Mouse (Mus musculus): Measurements from ENCODE around the gene Adipoq.
"Not testable (repeated sequence)": the region's sequence is repeated elsewhere in the genome, so short reads cannot be mapped to it uniquely, and the experiment has no call there.

Gene Adipoq

DNA sequence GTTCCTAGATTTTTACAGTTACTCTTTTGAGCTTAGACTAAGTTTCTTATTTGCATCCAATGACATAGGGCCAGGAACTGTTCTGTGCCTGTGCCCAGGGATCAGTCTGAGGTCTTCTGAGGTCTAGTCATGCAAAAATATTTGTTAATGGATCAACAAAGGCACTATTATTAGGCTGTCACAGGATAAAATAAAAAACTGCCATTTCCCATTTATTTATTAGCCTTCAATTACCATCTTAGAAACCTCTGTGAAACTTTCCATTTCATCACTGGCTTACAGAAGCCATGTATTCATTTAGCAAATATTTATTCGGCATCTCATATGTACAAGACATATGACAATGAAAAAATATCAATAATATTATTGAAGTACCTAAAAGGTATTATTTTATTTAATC is 20.3 kb downstream of the Adipoq start:
- DNase-seq, result no peak

DNA sequence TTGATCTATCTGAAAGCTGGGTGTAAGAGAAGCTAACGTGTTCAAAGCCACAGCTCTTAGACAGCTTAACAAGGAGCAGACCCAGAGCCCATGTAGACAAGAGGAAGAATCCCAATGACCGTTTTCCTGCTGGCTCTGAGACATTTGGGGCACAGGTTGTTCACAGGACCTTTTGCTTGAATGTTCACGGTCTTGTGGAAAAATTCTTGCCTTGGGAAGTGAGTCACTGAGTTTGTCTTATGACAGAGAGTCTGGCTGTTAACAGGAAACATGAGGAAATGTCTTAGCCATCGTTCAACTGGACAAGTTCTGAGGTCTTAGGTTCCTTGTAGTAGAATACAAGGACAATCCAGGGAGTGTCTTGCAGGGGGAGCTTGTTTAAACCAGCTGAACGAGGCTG is 20.7 kb downstream of the Adipoq start:
- DNase-seq, result no peak

DNA sequence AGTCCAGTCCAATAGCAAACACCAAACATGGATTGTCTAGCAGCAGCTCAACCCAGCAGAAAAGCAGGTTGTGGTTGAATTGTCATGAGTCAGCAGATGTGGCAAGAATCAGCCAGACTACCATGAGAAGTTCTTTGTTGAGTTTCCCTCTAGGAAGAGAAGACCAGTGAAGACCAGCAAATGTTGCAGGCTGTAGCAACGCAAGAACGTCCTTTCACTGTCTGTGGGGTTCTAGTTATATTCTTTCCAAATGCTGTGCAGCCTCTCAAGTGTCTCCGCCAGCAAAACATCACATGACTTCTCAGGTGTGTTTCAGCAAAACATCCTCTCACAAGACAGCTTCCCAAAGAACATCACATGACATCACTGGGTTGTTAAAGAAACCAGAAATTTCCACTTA is 24.5 kb downstream of the Adipoq start:
- no peak for DNase-seq

DNA sequence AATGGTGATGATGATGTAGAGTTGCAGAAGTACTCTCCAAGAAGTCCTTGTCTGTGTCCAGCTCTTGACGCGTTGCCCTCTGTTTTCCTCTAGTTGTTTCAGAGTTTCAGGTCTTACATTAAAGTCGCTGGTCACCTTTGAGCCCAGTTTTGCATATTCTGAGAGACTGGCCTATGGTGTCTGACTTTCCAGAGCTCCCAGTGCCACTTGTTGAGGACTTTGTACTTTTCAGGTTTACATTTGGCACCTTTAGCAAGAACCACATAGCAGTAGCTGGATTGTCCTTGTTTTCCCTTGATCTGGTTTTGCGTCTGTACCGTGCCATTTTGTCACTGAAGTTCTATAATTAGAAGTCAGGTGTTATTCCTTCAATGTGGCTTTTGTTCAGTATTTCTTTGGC is 27.6 kb downstream of the Adipoq start:
- no peak for DNase-seq

DNA sequence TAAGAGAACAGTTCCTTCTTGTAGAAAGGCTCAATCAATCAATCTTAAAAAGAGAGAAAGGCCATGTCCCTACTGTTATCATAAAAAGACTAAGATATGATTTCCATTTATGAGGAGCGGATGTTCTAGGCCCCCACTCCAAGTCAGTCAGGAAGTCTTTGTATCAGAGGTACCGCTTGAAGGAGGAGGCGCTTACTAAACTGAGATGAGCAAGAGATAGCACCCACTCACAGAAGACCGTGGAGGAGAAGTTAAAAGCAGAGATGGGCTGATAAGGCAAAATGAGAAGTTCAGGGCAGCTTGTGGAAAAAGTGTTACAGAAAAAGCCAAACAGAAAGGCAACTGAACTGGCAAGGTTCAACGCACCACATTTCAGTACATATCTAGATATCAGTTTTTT is 28.5 kb downstream of the Adipoq start:
- no peak for DNase-seq

DNA sequence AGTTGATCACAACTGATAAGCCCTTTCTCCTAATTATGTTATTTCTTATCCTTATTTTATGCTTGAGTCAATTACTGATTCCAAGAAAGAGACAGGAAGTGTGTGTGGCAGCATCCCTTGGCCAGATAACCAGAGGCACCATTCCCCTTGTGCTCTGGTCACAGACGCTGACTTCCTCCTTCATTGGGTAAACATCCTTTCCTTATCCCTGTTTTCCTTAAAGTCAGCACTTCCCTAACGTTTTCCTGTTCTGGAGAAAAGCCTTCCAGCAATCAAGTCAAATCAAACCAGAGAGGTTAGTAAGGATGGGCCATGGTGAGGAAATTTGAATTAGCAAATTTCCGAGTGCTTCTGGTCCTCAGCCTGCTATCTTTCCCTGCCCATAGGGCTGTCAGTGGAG is 29.6 kb downstream of the Adipoq start:
- DNase-seq, result no peak

DNA sequence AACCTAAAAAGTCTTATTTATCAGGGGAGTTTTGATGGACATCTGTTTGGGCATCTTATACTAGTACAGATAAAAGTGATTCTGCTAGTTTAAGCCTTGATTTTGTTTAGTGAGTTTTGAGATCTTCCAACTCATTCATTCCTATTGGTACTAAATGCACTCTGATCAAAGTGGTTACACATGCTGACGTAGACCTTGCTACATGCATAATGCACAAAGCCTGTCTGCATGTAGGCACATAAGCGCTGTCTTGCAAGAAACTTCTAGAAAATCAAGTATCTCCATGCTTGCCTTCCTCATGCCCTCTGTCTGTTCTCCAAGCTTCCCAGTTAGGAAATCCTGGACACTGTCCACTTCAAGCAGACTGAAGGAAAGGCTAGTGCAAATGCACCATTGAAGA is 31.5 kb downstream of the Adipoq start:
- DNase-seq, result no peak

DNA sequence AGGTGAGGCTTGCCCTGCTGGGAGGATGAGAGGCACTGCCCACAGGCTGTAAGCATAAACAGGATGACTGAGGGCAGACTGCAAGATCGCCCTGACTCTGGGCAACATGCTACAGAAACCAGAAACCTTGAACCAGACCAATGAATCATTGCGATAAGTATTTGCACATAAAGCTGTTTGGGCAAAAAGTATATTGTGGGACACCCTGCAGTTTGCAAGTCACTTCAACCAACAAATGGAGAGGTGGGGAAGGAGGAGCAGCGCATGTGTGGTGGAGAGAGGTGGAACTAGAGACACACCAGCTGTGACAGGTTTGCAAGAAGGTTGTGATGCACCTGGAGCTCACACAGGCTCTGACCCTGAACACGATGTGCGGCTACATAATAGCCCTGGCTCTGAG is 32.5 kb downstream of the Adipoq start:
- DNase-seq, result no peak

DNA sequence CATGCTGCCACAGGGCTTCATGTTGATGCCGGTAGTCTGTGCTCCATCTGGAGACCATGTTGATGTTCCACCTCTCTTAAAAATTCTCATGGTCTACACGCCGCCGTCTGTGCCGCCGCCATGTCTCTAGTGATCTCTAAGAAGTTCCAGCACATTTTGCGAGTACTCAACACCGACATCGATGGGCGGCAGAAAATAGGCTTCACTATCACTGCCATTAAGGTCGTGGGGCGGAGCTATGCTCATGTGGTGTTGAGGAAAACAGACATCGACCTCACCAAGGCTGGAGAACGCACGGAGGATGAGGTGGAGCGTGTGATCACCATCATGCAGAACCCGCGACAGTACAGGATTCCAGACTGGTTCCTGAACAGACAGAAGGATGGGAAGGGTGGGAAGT is 33.1 kb downstream of the Adipoq start:
- not testable (repeated sequence) for DNase-seq

DNA sequence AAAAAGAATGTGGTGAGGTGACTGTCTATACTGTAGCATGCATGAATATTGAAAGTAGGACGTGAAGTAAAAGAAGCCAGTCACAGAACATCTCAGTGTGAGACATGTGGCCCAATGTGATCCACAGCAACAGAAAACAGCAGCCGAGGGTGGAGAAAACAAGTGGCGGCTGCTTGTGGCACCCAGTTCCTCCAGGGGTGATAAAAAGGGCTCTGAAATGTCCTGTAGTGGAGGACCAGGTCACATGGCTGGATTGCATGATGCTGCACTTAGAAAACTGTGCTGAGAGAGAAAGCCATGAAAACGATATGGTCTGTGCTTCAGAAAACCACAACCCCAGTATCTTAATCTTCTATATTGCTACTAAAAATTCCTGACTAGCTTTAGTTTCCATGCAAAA is 34.7 kb downstream of the Adipoq start:
- DNase-seq, result no peak

DNA sequence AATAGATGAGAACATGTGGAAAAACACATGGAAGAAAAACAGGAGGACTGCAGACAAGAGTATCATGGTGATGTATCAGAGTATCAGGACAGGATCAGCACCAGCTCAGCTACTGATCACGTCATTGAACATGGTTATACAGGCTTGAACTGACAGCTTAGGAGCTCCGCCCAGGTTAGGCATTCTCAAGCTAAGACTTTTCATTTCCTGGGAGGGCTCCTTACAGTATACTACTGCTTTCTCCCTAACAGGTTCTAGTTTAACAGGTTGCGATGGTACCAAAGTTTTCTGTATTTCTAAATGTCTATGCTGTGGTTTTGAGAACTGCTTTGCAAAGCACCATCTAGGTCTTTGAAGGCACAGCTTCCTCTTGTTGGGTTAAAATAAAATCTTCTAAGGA is 35.2 kb downstream of the Adipoq start:
- DNase-seq, result no peak

DNA sequence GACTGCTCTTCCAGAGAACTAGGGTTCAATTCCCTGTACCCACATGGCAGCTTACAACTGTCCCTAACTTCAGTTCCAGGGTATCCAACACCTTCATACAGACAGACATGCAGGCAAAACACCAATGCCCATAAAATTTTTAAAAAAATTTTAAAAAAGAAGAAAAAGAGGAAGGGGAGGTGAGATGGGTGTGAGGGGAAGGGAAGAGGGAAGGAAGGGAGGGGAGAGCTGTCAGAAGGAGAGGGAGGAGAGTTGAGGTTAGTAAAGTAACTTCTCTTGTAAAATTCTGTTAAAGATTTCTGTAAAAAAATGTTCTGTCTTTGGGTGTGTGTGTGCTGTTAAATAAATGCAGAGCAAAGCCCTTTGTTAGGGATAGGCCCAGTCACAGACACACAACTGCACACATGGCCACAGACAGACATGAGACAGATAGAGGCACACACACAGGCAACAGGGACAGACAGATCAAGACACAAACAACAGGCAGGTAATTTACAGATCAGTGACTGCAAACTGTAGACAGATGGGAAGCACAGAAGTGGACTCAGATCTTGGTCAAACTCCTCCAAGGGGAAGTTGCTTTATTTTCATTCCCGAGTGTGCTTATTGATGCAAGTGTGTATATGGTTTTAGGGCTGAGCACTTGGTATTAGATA is 35.7 kb downstream of the Adipoq start:
- no peak for DNase-seq

DNA sequence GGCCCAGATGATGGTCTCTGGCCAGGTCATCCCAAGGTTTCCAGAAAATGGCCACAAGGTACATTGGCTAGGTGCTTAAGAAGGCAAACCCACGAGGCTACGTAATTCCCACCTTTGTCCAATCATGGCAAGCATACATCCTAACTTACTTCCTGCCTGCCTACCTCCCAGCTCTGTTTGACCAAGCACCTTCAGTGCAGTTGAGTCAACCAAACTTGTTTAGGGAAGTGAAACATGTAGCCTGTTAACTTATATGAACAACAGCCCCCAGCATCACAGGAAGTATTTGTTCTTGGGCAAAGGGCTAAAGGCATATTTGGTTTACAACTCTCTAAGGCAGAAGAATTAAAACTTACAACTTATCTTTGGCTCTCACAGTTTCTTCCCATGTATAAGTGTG is 39.5 kb downstream of the Adipoq start:
- no peak for DNase-seq

DNA sequence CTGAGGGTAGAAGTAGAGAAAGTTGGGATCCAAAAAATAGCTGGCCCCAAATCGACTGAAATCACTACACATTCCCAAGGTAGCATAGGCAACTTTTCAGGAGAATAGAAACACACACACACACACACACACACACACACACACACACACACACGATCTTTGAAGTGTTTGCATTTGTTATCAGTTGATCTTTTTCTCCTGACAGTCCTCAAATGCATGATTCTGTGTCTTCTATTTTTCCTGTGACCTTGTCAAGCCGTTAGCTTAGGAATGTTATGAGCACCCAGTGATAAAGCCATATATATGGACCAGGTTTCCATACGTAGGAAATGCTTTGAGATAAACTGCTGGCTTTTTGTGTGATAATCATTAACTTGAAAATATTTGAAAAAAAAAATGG is 40.1 kb downstream of the Adipoq start:
- DNase-seq, result no peak

DNA sequence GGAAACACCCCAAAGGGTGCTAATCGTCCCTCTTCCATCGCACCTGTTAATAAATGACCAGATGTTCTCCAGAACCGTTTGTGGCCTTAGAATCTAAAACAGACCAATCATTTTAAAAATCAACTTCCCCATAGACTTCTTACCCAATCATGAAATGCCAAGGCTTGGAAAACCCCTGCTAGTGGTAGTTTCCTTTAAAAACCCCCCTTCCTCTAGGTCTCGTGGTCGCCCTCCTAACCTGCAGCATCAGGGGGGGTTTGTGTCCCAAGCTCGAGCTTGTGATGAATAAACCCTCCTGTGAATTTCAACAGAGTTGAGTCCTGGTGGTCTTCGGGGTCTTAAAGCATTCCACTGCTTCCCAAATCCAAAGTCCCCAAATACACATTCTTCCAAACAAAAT is 41.6 kb downstream of the Adipoq start:
- DNase-seq, result no peak

DNA sequence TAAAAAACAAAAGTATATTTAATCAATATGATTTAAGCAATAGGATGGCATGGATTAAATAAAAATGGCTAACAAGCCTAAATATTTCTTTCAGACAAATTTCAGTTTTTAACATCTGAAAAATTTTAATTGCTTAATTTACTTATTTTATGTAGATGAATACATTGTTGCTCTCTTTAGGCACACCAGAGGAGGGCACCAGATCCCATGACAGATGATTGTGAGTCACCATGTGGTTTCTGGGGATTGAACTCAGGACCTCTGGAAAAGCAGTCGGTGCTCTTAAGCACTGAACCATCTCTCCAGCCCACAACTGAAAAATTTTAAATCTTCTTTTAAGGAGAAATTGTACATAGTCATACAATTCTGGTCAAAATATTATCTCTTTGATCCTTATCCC is 43.3 kb downstream of the Adipoq start:
- no peak for DNase-seq

DNA sequence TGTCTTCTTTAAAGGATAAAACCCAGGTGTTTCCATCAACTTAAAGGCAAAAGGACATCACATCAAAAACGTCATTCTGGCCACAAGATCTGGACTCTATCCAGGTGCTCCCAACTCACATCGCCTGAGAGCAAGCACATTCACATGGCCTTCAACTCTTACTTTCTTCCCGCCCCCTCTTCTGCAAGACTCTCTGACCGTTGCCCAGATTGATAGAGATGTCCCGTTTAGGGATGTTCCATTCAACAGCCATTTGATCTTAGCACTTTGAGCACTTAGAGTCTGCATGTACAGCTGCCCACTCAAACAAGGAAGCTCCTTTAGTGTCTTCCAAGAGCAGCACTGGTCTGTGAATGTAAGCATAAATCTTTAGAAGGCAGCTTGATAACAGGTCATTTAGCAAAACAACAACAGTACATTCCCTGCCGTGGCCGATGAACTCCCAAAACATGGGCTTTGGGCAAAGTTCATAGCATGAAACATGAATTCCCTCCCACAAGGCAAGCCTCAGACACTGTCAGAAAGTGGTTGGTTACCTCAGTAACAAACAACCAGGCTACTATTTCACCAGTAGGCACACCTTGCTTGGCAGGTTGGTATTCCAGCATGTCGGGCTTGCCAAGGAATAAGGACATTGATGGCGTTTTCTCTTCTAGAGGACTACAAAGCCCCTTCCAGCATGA is 45.4 kb downstream of the Adipoq start:
- DNase-seq, result no peak

DNA sequence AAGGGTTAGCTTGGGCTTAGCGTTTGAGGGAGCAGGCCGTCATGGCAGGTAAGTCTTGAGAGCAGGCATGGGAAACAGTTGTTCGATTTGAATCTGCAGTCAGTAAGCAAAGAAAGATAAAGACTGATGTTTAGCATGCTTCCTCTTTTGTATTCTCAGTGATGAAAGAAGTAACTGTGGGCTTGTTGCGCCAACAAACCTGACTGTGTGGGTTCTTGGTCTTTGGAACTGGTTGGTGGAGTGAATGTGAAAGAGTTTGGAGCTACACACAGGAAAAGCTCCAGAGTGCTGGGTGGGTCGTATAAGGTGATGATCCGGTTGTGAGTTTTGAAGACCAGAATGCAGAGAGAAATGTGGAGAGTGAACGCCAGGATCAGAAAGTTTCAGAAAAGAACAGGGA is 49.3 kb downstream of the Adipoq start:
- DNase-seq, result no peak

DNA sequence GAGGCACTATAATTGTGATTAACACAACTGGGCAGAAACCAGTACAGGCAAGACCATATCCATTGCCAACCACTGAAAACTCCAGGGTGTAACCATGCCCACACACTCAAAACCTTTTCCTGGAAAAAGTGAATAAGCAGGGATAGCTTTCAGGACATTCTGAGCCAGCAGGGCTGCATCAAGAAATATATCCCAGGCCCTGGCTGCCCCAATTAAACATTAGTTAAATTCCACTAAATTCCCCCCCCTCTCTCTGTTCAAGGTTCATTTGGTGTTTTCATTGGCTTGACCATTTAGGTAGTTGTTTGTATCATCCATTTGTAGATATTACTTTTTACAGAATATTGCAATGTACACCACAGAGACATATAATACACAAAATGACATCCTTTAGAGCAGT is 50.0 kb downstream of the Adipoq start:
- no peak for DNase-seq

DNA sequence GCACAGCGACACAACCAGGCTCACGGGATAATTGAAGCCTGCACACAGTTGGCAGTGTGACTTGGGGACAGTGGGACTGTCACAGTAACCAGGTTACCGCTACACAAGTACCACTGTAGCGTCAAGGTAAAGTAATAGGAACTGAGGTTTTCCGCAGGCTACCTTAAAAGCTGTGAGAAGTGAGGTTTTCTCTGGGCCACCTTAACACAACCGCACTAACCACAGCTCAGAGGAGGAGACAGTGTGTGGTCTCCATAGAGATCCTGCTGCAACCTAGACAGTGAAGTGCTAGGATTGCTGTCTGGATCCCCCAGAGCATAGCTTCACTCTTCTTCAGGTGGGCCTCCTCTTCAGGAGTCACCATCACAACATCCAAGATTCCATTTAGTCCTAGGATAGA is 50.5 kb downstream of the Adipoq start:
- DNase-seq, result no peak

DNA sequence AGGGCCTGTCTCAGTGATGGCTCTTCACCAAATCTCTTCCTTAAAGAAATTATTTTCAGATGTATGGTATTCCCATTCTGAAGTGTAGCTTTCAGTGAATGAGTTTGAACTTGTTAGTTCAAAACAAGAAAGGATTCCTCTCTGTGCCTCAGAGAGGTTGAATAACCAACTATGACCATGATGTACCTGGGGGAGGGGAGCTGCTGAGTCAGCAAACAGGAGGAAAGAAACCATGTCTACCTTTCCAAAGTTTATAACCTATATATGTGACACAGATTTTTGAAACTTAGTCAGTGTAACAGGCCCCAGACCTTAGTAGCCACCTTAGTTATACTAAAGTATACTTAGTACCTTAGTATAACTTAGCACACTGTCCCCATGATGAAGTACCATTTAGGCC is 55.2 kb downstream of the Adipoq start:
- DNase-seq, result no peak
